Mouse (Mus musculus): ENCODE data around the gene Inip. TPM values are rescaled to one million over a fixed set of nuclear protein-coding genes. Genes with fewer than 3 reads are reported as not detected.

Gene Inip
- polyA plus RNA-seq, 1 experiment from 2014 or later: 44.0 TPM

- WGBS: 61% methylated on average over 17 of the region's 17 CpGs
- no peak overlapping the region for H3K9ac ChIP-seq (ENCODE audit: low read length)
- peaks cover 36% of the 10 kb centered on the region for H3K36me3 ChIP-seq (ENCODE audit: control insufficient read depth, insufficient read depth)
Measured at GRCm38 (mm10) chr4:59772171-59772879, 29.1 kb downstream of the Inip start.

GRCm38 (mm10) chr4:59767717-59768116 is 33.7 kb downstream of the Inip start:
- H3K4me1 ChIP-seq (ENCODE audit: control insufficient read depth, insufficient read depth, low read length): peaks cover 17% of the 10 kb centered on the region
- peaks cover 19% of the 10 kb centered on the region for H3K36me3 ChIP-seq (ENCODE audit: control insufficient read depth, insufficient read depth)
- no peaks in the 10 kb centered on the region for H3K9me3 ChIP-seq (replicated peaks; ENCODE audit: control insufficient read depth, low read length)
- H3K4me2 ChIP-seq (ENCODE audit: low read depth, low read length): no peak overlapping the region
- no peak overlapping the region for H3K9ac ChIP-seq (ENCODE audit: low read length)
- H3K4me3 ChIP-seq (ENCODE audit: low read length): no peak overlapping the region
- WGBS: 65% methylated on average over 2 of the region's 2 CpGs
- H3K27ac ChIP-seq (ENCODE audit: low read length): no peak overlapping the region
- ATAC-seq (replicated peaks; ENCODE audit: extremely low read depth, insufficient read depth, low FRiP score): no peak
- H3K27me3 ChIP-seq (ENCODE audit: control insufficient read depth, insufficient read depth, low read length): no peaks in the 10 kb centered on the region

More at GRCm38 (mm10) chr4:59772171-59772879, 29.1 kb downstream of the Inip start:
- Histone ChIP-seq H3K9me3 (replicated peaks; ENCODE audit: control insufficient read depth, low read length) (no peaks in the 10 kb centered on the region), H3K27ac (ENCODE audit: low read length) (peak overlapping the region; percentile 39; the same call in 1 of the 2 replicates), H3K4me1 (ENCODE audit: control insufficient read depth, insufficient read depth, low read length) (peaks cover 6% of the 10 kb centered on the region), H3K27me3 (ENCODE audit: control insufficient read depth, insufficient read depth, low read length) (no peaks in the 10 kb centered on the region), H3K4me2 (ENCODE audit: low read depth, low read length) (no peak overlapping the region), H3K4me3 (ENCODE audit: low read length) (no peak overlapping the region)
- ATAC-seq (replicated peaks; ENCODE audit: extremely low read depth, insufficient read depth, low FRiP score): no peak

DNA sequence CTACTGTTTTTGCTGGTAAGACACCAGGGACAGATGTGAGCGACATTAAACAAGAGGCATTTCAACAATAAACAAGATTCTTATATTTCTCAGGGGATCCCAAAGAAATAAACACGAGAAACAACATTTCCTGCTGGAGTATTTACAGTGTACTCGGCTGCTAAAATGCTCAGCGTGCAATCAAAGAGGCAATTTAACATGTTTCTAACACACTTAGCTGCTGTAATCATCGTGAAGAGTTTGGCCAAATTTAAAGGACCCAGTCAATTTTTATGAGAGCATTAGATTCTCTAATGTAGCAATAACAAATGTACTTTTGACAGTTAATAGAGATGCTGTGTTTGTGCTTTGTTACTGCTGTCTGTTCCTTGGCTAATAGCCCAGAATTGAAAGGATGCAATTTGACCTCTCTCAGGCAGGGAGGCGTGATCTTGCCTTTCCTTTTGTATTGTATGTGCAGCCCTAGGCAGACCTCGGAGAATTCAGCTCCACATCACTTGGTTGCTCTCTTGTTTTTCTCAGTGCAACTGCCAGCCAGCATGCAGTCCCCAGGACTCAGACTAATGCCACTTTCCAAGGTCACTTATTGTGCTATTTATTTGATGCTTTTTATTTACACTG is 35.9 kb downstream of the Inip start:
- peak overlapping the region; percentile 28; the same call in 1 of the 2 replicates for H3K4me2 ChIP-seq (ENCODE audit: low read depth, low read length)
- no peak overlapping the region; the same call in 1 of the 2 replicates for H3K4me3 ChIP-seq (ENCODE audit: low read length)
- H3K36me3 ChIP-seq (ENCODE audit: control insufficient read depth, insufficient read depth): peaks cover 4% of the 10 kb centered on the region
- H3K4me1 ChIP-seq (ENCODE audit: control insufficient read depth, insufficient read depth, low read length): peaks cover 14% of the 10 kb centered on the region
- ATAC-seq (replicated peaks; ENCODE audit: extremely low read depth, insufficient read depth, low FRiP score): 0 out of 2 replicates have a peak, but pooled peaks have one; percentile 39
- no peaks in the 10 kb centered on the region for H3K27me3 ChIP-seq (ENCODE audit: control insufficient read depth, insufficient read depth, low read length)
- peak overlapping the region; percentile 65 for H3K27ac ChIP-seq (ENCODE audit: low read length)
- H3K9me3 ChIP-seq (replicated peaks; ENCODE audit: control insufficient read depth, low read length): no peaks in the 10 kb centered on the region
- WGBS: 32% methylated on average over 7 of the region's 7 CpGs
- H3K9ac ChIP-seq (ENCODE audit: low read length): peak overlapping the region; percentile 13; the same call in 1 of the 2 replicates

DNA sequence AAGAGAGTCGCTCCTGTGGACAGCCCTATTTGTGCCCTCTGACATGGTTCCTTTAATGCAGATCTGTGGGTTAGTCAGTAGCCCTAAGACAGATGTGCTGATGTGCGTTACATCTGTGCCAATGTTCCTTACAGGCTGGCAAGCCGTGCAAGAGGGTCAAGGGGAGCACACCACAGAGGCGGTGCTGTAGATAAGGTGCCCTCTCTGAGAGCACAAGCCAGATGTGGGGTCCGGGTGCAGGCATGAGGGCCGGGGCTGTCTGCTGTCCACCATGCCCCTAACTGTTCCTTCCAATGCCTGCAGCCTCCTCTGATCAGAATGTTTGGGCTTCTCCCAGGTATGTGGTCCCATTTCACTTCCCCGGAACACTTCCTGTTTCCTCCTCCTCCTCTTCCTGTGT is 36.4 kb downstream of the Inip start:
- Histone ChIP-seq H3K27ac (ENCODE audit: low read length) (peak overlapping the region; percentile 65), H3K4me2 (ENCODE audit: low read depth, low read length) (peak overlapping the region; percentile 28), H3K36me3 (ENCODE audit: control insufficient read depth, insufficient read depth) (no peaks in the 10 kb centered on the region), H3K9me3 (replicated peaks; ENCODE audit: control insufficient read depth, low read length) (no peaks in the 10 kb centered on the region; the same call in 1 of the 2 replicates), H3K4me1 (ENCODE audit: control insufficient read depth, insufficient read depth, low read length) (peaks cover 17% of the 10 kb centered on the region), H3K9ac (ENCODE audit: low read length) (no peak overlapping the region; the same call in 1 of the 2 replicates), H3K27me3 (ENCODE audit: control insufficient read depth, insufficient read depth, low read length) (no peaks in the 10 kb centered on the region), H3K4me3 (ENCODE audit: low read length) (no peak overlapping the region)
- 43% methylated on average over 7 of the region's 7 CpGs for WGBS
- no peak for ATAC-seq (replicated peaks; ENCODE audit: extremely low read depth, insufficient read depth, low FRiP score)

DNA sequence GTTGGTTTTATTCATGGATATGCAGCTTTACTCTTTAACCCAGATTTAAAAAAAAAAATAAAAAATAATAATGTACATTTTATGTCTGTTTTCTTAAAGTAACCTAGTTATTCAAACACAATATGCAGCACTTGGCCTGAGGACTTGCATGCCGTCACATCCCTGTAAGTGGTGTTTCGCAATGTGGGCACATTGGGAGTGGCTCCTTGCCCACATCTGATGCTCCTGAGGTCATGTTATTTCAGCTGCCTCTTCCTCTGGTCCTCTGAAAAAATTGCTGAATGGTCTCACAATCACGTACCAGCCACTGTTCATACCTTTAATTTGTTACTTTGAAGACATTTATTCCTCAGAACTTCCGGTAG is 40.0 kb downstream of the Inip start:
- no peak overlapping the region for H3K27ac ChIP-seq (ENCODE audit: low read length)
- H3K36me3 ChIP-seq (ENCODE audit: control insufficient read depth, insufficient read depth): no peaks in the 10 kb centered on the region
- H3K4me1 ChIP-seq (ENCODE audit: control insufficient read depth, insufficient read depth, low read length): peaks cover 31% of the 10 kb centered on the region
- H3K9me3 ChIP-seq (replicated peaks; ENCODE audit: control insufficient read depth, low read length): no peaks in the 10 kb centered on the region; the same call in 1 of the 2 replicates
- WGBS: 71% methylated on average over 4 of the region's 4 CpGs
- ATAC-seq (replicated peaks; ENCODE audit: extremely low read depth, insufficient read depth, low FRiP score): no peak
- H3K9ac ChIP-seq (ENCODE audit: low read length): no peak overlapping the region
- H3K27me3 ChIP-seq (ENCODE audit: control insufficient read depth, insufficient read depth, low read length): no peaks in the 10 kb centered on the region
- H3K4me3 ChIP-seq (ENCODE audit: low read length): no peak overlapping the region
- H3K4me2 ChIP-seq (ENCODE audit: low read depth, low read length): no peak overlapping the region

DNA sequence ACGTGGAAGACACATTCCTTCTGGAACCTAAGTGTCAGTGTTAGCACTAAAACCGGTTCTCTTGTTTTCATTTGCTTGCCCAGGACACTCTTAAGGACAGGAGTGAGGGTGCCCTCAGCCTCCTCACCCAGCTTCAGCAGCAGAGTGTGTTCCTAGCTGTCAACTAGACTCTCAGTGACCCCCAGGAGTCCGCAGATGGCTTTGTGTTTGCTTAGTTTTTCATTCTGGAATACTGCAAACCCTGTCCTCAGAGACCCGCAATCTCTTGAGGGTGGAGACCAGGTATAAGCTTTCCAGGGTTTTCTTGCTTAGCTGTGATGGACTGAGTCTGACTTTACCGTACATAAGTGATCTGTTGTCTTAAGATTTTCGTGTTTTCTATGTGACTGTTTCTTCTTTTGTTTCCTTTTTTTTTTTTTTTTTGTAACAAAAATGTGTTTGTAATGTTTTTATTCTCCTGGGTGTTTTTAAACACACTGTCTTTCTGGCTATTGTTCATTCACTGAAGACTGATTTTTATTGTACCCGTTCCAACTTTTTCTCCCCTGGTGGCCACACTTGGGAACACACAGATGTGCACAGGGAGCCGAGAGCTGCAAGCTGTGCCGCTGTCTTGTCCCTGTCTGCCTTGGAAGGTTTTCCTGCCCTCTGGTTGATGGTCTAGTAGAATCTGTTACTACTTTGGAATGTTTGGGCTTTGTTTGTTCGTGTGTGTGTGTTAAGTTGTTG is 40.6 kb downstream of the Inip start:
- Histone ChIP-seq H3K9ac (ENCODE audit: low read length) (no peak overlapping the region), H3K4me1 (ENCODE audit: control insufficient read depth, insufficient read depth, low read length) (peaks cover 34% of the 10 kb centered on the region), H3K9me3 (replicated peaks; ENCODE audit: control insufficient read depth, low read length) (no peaks in the 10 kb centered on the region; the same call in 1 of the 2 replicates), H3K4me3 (ENCODE audit: low read length) (no peak overlapping the region), H3K27ac (ENCODE audit: low read length) (peak overlapping the region; percentile 23; the same call in 1 of the 2 replicates), H3K27me3 (ENCODE audit: control insufficient read depth, insufficient read depth, low read length) (no peaks in the 10 kb centered on the region), H3K4me2 (ENCODE audit: low read depth, low read length) (no peak overlapping the region), H3K36me3 (ENCODE audit: control insufficient read depth, insufficient read depth) (no peaks in the 10 kb centered on the region)
- no peak for ATAC-seq (replicated peaks; ENCODE audit: extremely low read depth, insufficient read depth, low FRiP score)
- 53% methylated on average over 10 of the region's 10 CpGs for WGBS

DNA sequence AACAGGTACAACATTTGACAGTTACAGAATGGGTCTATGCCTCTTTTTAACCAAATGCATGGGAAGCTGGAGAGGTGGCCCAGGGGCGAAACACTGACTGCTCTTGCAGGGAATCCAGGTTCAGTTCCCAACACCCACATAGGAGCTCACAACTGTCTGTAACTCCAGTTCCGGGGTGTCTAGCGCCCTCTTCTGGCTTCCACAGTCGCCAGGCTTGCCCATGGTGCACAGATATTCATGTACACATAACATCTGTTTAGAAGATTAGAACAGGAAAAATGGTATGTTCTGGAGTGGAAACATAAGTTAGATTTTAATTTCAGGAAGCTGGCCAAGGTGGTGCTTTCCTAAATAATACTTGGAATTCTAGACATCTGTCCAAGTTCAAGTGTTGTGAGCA is 41.4 kb downstream of the Inip start:
- Histone ChIP-seq H3K9me3 (replicated peaks; ENCODE audit: control insufficient read depth, low read length) (no peaks in the 10 kb centered on the region; the same call in 1 of the 2 replicates), H3K4me3 (ENCODE audit: low read length) (no peak overlapping the region), H3K27ac (ENCODE audit: low read length) (no peak overlapping the region), H3K27me3 (ENCODE audit: control insufficient read depth, insufficient read depth, low read length) (no peaks in the 10 kb centered on the region), H3K9ac (ENCODE audit: low read length) (no peak overlapping the region), H3K4me1 (ENCODE audit: control insufficient read depth, insufficient read depth, low read length) (peaks cover 27% of the 10 kb centered on the region), H3K4me2 (ENCODE audit: low read depth, low read length) (no peak overlapping the region), H3K36me3 (ENCODE audit: control insufficient read depth, insufficient read depth) (no peaks in the 10 kb centered on the region)
- WGBS: 64% methylated on average over 4 of the region's 4 CpGs
- no peak for ATAC-seq (replicated peaks; ENCODE audit: extremely low read depth, insufficient read depth, low FRiP score)

DNA sequence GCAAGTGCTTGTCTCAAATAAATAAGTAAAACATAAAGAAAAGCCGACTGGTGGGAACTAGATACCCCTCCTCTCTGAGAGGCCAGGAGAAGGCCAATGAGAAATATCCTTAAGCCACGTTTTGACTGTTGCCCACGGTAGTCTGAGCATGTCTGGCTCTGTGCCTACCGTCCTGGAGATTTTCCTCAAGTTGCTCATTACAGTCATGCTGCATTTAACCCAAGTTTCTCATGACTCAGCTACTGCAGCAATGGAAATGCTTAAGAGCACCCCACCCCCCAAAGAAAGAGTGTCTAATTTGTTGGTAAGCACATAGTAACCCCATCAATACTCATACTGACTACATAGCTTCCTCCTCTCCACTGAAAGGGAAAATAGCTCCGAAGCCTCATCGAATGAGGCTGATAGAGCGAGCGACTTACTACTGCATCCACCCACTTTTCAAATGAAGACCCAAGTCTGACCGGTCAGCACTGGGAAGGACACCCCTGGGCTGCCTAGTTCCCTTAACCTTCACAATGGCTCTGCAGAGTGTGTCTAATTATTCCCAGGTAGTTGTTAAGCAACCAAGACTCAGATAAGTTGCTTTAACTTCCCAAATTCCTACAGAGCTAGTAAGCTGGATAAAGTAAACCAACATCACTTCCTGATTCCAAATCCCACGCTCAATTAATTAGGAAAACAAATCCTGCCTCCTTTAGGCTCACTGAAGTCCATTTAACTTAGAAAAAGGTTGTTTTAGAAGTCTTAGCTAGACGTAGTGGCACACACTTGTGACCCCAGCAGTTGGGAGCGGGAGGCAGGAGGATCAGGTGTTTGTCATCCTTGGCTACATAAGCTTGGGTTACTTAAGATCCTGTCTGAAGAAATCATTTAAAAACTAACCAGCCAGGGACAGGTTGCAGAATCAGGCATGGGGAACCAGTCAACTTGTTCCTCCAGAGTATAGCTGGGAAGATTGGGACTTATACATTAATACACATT is 43.6 kb downstream of the Inip start:
- Histone ChIP-seq H3K27me3 (ENCODE audit: control insufficient read depth, insufficient read depth, low read length) (no peaks in the 10 kb centered on the region), H3K27ac (ENCODE audit: low read length) (no peak overlapping the region), H3K36me3 (ENCODE audit: control insufficient read depth, insufficient read depth) (no peaks in the 10 kb centered on the region), H3K4me2 (ENCODE audit: low read depth, low read length) (no peak overlapping the region), H3K9ac (ENCODE audit: low read length) (no peak overlapping the region), H3K9me3 (replicated peaks; ENCODE audit: control insufficient read depth, low read length) (no peaks in the 10 kb centered on the region; the same call in 1 of the 2 replicates), H3K4me3 (ENCODE audit: low read length) (no peak overlapping the region), H3K4me1 (ENCODE audit: control insufficient read depth, insufficient read depth, low read length) (peaks cover 29% of the 10 kb centered on the region)
- no peak for ATAC-seq (replicated peaks; ENCODE audit: extremely low read depth, insufficient read depth, low FRiP score)
- whole genome bisulfite sequencing: 79% methylated on average over 12 of the region's 12 CpGs
